Mouse (Mus musculus) liver, adult 2 months (tissue): ENCODE data around the gene Ndrg4. TPM values are rescaled to one million over a fixed set of nuclear protein-coding genes. Genes with fewer than 3 reads are reported as not detected.

Experiments used
- DNase-seq: peaks from one replicate; pipeline ENCODE4 v3.0.0-alpha.2; 2011; ENCODE audit warnings: low read depth, low spot score; ENCODE audit errors: extremely low read depth
- H3K27ac ChIP-seq: fragments of 200-500 bp; replicated peaks from 2 replicates; pipeline ENCODE4 v1.5.1; 2012; ENCODE audit warnings: low read depth, mild to moderate bottlenecking, control low read depth, inconsistent platforms, low read length; ENCODE audit not compliant: insufficient read depth
- H3K27me3 ChIP-seq: fragments of 200-500 bp; 2 replicates; pipeline ENCODE4 v1.6.1; 2012; ENCODE audit warnings: mild to moderate bottlenecking, moderate library complexity, low read length, inconsistent platforms; ENCODE audit not compliant: control insufficient read depth, insufficient read depth
- H3K36me3 ChIP-seq: fragments of 200-500 bp; 2 replicates; pipeline ENCODE4 v1.6.1; 2012; ENCODE audit warnings: low read length, inconsistent platforms; ENCODE audit not compliant: control insufficient read depth, insufficient read depth
- H3K4me1 ChIP-seq: fragments of 200-500 bp; 2 replicates; pipeline ENCODE4 v1.6.1; 2011; ENCODE audit warnings: low read length; ENCODE audit not compliant: control insufficient read depth, insufficient read depth
- H3K4me3 ChIP-seq: fragments of 200-500 bp; 2 replicates; pipeline ENCODE4 v1.5.1; 2011; ENCODE audit warnings: low read depth, mild to moderate bottlenecking, control low read depth, low read length, moderate library complexity; ENCODE audit not compliant: insufficient read depth
- H3K79me2 ChIP-seq: fragments of 200-500 bp; 2 replicates; pipeline ENCODE4 v1.6.1; 2012; ENCODE audit warnings: inconsistent platforms, mild to moderate bottlenecking, low read length, moderate library complexity; ENCODE audit not compliant: control insufficient read depth, insufficient read depth
- H3K9ac ChIP-seq: fragments of 200-500 bp; 2 replicates; pipeline ENCODE4 v1.6.1; 2012; ENCODE audit warnings: low read depth, mild to moderate bottlenecking, control low read depth, inconsistent platforms, low read length
- CTCF ChIP-seq: fragments of 200-500 bp; IDR thresholded peaks from 2 replicates; pipeline ENCODE4 v1.5.1; 2011; ENCODE audit warnings: low read depth, low read length, control low read depth
- POLR2A ChIP-seq: fragments of 200-500 bp; IDR thresholded peaks from 2 replicates; pipeline ENCODE4 v1.6.1; 2011; ENCODE audit warnings: low read length, control low read depth; ENCODE audit not compliant: insufficient read depth; ENCODE audit errors: extremely low read depth
- WGBS: fragments of 180-500 bp; shearing (Covaris S2); methylation state at CpG from one replicate; pipeline ENCODE4 v1.1.7; 2018; 5-methylcytosine and 5-hydroxymethylcytosine counted together
- polyA plus RNA-seq: library from polyadenylated mRNA; depleted of rRNA; stranded (reverse); fragments of >200 nt; gene quantifications from 2 replicates; pipeline ENCODE4 v1.2.3, GENCODE M21; 2012
- total RNA-seq: library from RNA; depleted of rRNA; stranded (reverse); fragments of >200 nt; gene quantifications from 2 replicates; pipeline ENCODE4 v1.2.3, GENCODE M21; 2014

The Ndrg4 gene
- total and polyA plus RNA-seq, 2 experiments: 0.26 to 0.55 TPM

GRCm38 (mm10) chr8:95671861-95672260, 4.9 kb upstream of the Ndrg4 start:
- Histone ChIP-seq H3K4me3 (no peak overlapping the region), H3K36me3 (no peaks in the 10 kb centered on the region), H3K27ac (no peak overlapping the region), H3K79me2 (no peaks in the 10 kb centered on the region), H3K9ac (no peak overlapping the region), H3K4me1 (no peaks in the 10 kb centered on the region), H3K27me3 (peaks cover 6% of the 10 kb centered on the region; the same call in 1 of the 2 replicates)
- TF ChIP-seq POLR2A: no peak
- no peak for TF ChIP-seq CTCF
- 81% methylated on average over 6 of the region's 6 CpGs for WGBS
- no peak for DNase-seq

GRCm38 (mm10) chr8:95672811-95673210, 4.0 kb upstream of the Ndrg4 start:
- H3K36me3 ChIP-seq: no peaks in the 10 kb centered on the region
- peaks cover 12% of the 10 kb centered on the region for H3K27me3 ChIP-seq
- no peak overlapping the region for H3K27ac ChIP-seq
- no peak for DNase-seq
- TF ChIP-seq CTCF: no peak
- no peak for TF ChIP-seq POLR2A
- no peak overlapping the region for H3K9ac ChIP-seq
- H3K79me2 ChIP-seq: no peaks in the 10 kb centered on the region
- no peaks in the 10 kb centered on the region for H3K4me1 ChIP-seq
- 67% methylated on average over 5 of the region's 5 CpGs for WGBS
- no peak overlapping the region for H3K4me3 ChIP-seq

- H3K79me2 ChIP-seq: no peaks in the 10 kb centered on the region
- no peak for TF ChIP-seq CTCF
- no peak for TF ChIP-seq POLR2A
- H3K4me1 ChIP-seq: no peaks in the 10 kb centered on the region
- no peaks in the 10 kb centered on the region for H3K36me3 ChIP-seq
- H3K4me3 ChIP-seq: peak overlapping the region; percentile 44; the same call in 1 of the 2 replicates
- no peak for DNase-seq
- no peak overlapping the region for H3K27ac ChIP-seq
- peaks cover 17% of the 10 kb centered on the region for H3K27me3 ChIP-seq
- H3K9ac ChIP-seq: no peak overlapping the region
- 3% methylated on average over 32 of the region's 48 CpGs for WGBS
Observed at GRCm38 (mm10) chr8:95677591-95678023, 827 bp downstream of the Ndrg4 start.

- 1% methylated on average over 59 of the region's 70 CpGs for WGBS
- H3K79me2 ChIP-seq: no peaks in the 10 kb centered on the region
- H3K9ac ChIP-seq: no peak overlapping the region
- no peaks in the 10 kb centered on the region for H3K36me3 ChIP-seq
- TF ChIP-seq CTCF (no peak), POLR2A (no peak)
- H3K4me1 ChIP-seq: no peaks in the 10 kb centered on the region
- DNase-seq: no peak
- no peak overlapping the region for H3K27ac ChIP-seq
- peaks cover 17% of the 10 kb centered on the region for H3K27me3 ChIP-seq
- H3K4me3 ChIP-seq: peak overlapping the region; percentile 44; the same call in 1 of the 2 replicates
Observed at GRCm38 (mm10) chr8:95678024-95678611, 1.3 kb downstream of the Ndrg4 start.

- no peak for DNase-seq
- H3K9ac ChIP-seq: no peak overlapping the region
- H3K27me3 ChIP-seq: no peaks in the 10 kb centered on the region
- no peaks in the 10 kb centered on the region for H3K4me1 ChIP-seq
- no peak overlapping the region for H3K27ac ChIP-seq
- H3K79me2 ChIP-seq: no peaks in the 10 kb centered on the region
- H3K4me3 ChIP-seq: no peak overlapping the region
- 67% methylated on average over 10 of the region's 10 CpGs for WGBS
- H3K36me3 ChIP-seq: no peaks in the 10 kb centered on the region
- TF ChIP-seq POLR2A: no peak
- no peak for TF ChIP-seq CTCF
Observed at GRCm38 (mm10) chr8:95688073-95688672, 11.4 kb downstream of the Ndrg4 start.
